Mouse (Mus musculus) fibroblast of lung, adult 2 months (primary cell): Measurements from ENCODE around the gene Atp5e.

Source experiments
- DNase-seq: peaks from one replicate; pipeline ENCODE4 v3.0.0-alpha.2; 2011; ENCODE audit warnings: low read depth

The Atp5e gene

GRCm38 (mm10) chr2:174446905-174447304 lies 17.0 kb downstream of the Atp5e start:
- no peak for DNase-seq

DNA sequence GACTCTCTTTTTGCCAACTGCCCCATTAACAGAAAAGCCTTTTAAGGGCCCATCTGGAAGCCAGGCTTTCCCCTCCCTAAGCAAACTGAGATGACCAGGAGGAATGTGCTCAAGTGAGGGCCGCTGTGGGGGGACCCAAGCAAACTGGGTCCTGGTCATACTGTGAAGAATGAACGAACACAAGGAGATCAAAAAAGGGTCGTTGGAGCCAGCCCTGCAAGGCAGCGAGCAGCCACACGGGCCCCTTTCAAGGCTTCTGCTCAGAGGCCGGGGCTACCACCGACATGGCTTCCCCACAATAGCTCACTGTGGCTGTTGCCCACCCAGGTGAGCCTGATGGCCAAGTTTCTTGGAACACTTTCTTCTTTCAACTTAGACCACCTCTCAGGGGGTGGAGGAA lies 17.4 kb downstream of the Atp5e start:
- no peak for DNase-seq

GRCm38 (mm10) chr2:174445018-174445417 lies 18.9 kb downstream of the Atp5e start:
- DNase-seq: no peak

DNA sequence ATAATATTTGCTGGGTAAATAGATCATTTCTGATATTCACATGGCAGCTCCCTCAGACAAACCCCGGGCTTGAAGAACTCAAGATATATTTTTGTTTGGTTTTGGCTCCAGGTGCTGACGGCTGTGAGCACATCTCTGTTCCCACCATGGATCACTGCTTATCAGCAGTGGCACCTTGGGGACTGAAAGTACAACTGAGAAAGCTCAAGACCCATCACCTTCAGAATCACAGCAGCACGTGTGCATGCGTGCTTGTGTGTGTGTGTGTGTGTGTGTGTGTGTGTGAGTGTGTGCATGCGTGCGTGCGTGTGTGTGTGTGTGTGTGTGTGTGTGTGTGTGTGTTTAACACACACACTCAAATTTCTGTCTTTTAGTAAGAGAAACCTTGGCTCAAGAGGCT lies 19.5 kb downstream of the Atp5e start:
- no peak for DNase-seq

DNA sequence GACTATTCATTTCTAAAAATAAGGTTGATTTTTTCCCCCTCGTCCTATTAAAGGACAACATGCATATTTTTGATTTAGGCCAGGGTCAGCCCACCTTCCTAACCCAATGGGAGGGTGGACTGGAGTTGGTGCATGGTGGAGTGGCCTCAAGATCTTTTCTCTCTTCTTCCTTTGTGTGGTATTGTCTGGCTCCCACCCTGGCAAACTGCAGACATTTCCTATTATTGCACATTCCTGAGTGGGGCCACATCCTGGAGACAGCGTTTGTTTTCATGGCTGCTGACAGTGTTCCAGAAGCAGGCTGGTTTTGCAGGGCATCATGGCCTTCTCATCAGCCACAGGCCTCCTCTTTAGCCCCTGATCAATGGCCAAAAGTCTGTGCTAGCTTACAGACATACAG lies 20.9 kb downstream of the Atp5e start:
- no peak for DNase-seq

DNA sequence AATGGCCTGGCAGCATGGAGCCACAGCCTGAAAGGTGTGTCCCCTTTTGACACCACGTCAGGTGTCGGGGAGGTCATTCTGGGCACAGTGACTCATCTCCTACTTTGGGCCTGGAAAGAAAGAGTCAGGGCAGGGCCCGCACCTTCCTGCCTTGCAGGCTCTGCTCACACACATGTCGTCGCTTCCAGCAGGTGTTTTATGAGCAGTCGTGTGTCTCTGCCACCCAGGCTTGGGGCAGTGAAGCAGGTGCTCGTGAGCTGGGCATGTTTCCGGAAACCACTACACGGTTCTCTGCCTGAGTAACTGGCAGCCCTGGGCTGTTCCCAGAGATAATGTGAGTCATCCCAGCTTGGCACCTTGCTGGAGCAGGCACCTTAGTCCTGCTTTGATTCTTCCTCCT lies 21.4 kb downstream of the Atp5e start:
- no peak for DNase-seq

- DNase-seq: no peak
Measured at GRCm38 (mm10) chr2:174441898-174442297, 22.0 kb downstream of the Atp5e start.

GRCm38 (mm10) chr2:174439961-174440360 lies 23.9 kb downstream of the Atp5e start:
- no peak for DNase-seq

DNA sequence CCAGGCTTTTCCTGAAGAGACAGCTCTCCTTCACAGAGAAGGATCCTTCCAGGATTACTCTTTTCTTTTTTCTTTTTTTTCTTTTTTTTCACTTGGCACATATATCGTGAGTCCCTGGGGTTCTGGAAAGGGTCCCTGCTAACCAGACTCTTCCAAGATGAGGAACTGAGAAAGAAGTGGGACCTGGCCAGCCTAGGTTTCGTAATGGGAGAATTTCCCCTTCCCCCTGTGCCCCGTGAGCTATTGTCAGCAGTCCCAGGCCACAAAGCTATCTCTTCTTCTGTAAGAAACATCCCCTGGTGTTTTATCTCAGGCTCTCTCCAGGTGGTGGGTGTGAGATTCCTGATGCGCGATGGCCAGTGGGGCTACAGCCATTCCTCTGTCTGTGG lies 24.5 kb downstream of the Atp5e start:
- DNase-seq: no peak

DNA sequence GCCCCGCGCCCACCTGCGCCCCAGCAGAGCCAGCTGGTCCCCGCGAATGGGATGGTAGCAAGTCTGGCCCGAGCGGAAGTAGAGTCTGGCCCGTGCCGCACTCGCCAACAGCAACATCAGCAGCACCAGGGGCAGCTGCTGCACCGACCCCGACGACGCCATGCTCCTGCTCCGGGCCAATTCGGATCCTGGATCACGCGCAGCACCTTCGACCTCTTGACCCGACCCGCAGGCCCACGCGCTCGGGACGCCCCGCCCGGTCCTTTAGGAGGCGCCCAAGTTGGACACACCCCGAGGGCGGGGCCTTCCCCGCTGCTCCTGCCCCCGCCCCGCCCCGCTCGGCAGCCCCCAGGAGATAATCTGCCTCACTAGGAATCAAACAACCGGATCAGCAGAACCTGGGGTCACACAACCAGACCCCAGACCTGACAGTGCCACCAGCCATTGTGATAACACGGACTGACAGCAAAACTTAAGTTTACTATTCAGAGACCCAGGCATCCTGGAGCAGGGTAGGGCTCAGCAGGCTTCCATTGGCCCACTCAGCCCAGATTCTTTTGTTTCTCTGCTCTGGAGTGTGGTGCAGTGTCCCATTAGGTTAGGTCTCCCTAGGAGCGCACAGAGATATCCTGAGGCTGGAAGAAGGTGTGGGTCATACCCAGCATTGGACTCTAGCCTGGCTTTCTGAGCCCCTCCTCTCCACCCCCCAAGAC lies 25.0 kb downstream of the Atp5e start, which contains the start of gene Ctsz:
TSS of gene Ctsz (minus strand) at position 303 of the 713 bp plus-strand sequence.
- DNase-seq: no peak

DNA sequence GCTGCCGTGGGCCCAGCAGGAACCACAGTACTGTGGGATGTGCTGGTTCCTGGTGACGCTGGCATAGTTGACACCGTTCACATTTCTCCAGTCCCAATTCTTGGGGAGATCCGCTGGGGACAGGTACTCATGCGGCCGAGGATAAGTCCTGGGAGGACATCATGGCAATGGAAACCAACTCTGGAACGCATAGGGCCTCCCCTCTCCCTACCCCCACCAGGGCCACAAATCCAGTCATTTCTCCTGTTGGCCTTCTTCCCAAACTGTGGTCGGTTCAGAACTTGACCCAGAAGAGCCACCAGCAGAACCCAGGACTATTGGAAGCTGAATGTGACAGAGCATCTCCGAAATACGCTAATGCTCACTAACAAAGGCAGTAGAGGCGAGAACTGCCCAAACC lies 25.7 kb downstream of the Atp5e start:
- DNase-seq: no peak

GRCm38 (mm10) chr2:174437697-174437982 lies 26.3 kb downstream of the Atp5e start:
- DNase-seq: no peak

GRCm38 (mm10) chr2:174436916-174437696 lies 26.8 kb downstream of the Atp5e start:
- DNase-seq: no peak

- no peak for DNase-seq
Measured at GRCm38 (mm10) chr2:174436076-174436701, 27.7 kb downstream of the Atp5e start.

DNA sequence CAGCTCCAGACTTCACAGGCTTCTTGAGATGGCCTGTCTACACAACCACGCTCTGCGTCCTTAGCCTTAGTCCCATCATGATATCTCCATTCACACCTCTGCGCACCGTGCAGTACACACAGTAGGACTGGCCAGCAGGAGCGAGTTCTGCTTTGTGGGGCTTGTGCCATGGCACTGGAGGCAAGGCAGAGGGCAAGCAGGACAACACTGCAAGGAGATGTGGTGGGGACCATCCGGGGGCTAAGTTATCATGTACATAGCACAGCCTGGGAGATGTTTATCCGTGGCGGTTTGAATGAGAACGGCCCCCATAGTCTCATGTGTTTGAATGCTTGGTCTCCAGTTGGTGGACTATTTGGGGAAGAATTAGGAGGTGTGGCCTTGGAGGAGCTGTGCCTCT lies 29.0 kb downstream of the Atp5e start:
- DNase-seq: no peak

DNA sequence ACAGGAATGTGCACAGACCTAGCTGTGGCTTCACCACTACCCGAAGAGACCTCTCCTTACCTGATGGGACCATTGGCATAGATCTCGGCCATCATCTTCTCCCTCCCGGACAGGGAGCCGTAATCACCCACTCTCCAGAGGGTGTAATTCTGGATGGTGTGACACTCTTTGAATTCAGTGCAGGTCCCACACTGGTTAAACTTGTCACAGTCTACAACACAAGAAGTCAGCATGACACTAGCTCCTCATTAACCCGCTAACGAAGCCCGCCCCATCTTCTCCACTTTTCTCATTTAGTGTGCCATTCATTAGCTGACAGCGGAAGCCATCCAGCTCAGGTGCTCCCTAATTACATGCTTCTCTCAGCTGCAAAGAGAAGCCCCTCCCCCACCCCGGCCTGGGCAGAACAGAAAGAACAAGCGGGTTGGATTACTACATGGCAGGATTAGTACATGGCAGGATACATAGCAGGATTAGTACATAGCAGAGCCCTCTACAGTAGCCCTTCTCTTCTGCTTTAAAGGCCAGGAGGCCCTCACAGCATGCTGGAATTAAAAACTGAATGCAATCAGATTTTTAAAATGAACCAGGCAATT lies 34.8 kb downstream of the Atp5e start:
- DNase-seq: no peak

DNA sequence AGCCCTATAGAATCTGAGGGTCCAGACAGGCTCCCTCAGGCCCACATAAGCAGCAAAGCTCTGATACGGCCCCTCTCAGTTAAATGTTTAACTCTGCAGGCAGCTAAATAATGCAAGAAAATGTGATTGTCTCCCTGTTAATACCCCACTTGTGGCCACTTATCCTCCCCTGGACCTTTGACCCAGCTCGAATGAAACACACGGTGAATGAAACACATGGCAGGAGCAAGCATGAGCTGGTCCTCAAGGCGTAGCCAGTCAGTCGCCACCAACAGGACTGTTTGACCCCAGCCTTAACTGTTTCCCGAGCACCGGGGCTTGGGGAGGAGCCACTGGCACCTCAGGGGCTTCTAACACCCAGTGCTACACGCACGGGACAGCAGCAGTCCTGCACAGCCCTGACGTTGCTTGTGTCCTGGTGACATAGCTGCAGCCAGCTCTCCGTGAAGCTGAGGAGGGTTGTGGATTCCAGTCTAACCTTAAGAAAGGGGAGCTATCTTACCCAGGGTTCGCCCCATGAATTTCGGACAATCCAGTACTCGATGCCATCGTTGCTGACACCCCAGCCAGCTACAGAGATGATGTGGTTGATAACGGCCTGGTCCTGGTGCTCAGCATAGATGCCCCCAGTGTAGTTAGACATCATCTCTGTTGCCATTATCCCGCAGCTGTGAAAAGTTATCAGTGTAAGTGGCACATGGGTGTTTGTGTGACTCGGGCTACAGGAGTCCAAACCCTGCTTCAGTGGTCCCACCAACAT lies 35.6 kb downstream of the Atp5e start:
- no peak for DNase-seq

GRCm38 (mm10) chr2:174426856-174427255 lies 37.0 kb downstream of the Atp5e start:
- no peak for DNase-seq

DNA sequence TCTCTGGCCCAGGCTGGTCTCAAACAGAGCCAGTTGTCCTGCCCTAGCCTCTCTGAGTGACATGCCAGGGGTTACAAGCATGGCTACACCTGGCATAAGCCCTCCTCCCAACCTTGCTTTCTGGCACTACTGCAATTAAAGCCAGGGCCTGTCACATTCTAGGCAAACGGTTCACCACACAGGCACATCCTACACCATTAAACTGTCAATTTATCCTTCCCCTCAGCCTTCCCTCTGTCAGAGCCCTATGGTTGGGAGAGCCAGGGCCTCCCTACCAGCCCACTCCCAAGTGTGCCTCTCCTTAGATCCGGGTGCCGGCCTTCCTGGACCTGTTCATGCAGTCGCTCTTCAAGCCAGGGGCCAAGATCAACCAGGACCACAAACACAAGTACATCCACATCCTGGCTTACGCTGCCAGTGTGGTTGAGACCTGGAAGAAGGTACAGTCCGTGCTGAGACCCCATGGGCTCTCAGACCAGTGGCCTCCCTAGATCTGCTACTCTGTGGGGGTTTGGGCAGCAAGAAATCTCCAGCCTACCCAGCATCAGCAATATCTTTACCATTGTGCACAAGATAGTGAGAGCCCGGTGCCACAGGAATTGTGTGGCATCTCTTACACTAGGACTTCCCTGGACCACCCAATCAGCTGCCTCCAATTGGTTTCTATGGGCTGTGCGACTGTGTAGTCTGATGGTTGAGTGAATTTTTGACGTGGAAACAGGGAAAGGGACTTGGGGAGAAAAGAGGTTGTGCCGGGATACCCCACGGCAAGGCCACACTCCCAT lies 39.4 kb downstream of the Atp5e start:
- no peak for DNase-seq

GRCm38 (mm10) chr2:174421107-174421506 lies 42.8 kb downstream of the Atp5e start:
- no peak for DNase-seq

- DNase-seq: peak; percentile 88
Measured at GRCm38 (mm10) chr2:174415731-174416310, 48.1 kb downstream of the Atp5e start, which contains the start of gene Nelfcd. TSS of gene Nelfcd (plus strand) at chr2:174415804.
